Mouse (Mus musculus) heart, embryonic 14.5 days (tissue): ENCODE data around the gene Nin. TPM values are rescaled to one million over a fixed set of nuclear protein-coding genes. Genes with fewer than 3 reads are reported as not detected.

Source experiments
- ATAC-seq: fragments of 200-750 bp; cut with Nextera tagmentation; 2 replicates; pipeline ENCODE4 v1.8.0; 2017; ENCODE audit warnings: low read depth, moderate TSS enrichment; ENCODE audit not compliant: insufficient number of reproducible peaks, insufficient read depth, low FRiP score
- H3K27ac ChIP-seq, 2 experiments: fragments of 200-500 bp in 1 of 2; fragments of 300-500 bp in 1 of 2; sonication (generic) in 1 of 2; replicated peaks in 1 of 2; 2 replicates each; pipeline ENCODE4 v1.5.1; 2012 to 2014; ENCODE audit warnings: low read depth in 2 of 2, low read length in 2 of 2, control low read depth in 1 of 2, mild to moderate bottlenecking in 1 of 2, mixed read lengths in 1 of 2; ENCODE audit not compliant: control insufficient read depth in 1 of 2, insufficient read depth in 1 of 2
- H3K27me3 ChIP-seq: fragments of 300-500 bp; sonication (generic); 2 replicates; pipeline ENCODE4 v1.6.1; 2014; ENCODE audit warnings: mild to moderate bottlenecking, low read length, control low read depth; ENCODE audit not compliant: control insufficient read depth, insufficient read depth
- H3K36me3 ChIP-seq: fragments of 300-500 bp; sonication (generic); 2 replicates; pipeline ENCODE4 v1.6.1; 2014; ENCODE audit warnings: mild to moderate bottlenecking, control low read depth, low read length, mixed read lengths; ENCODE audit not compliant: control insufficient read depth, insufficient read depth
- H3K4me1 ChIP-seq, 2 experiments: fragments of 200-500 bp in 1 of 2; fragments of 300-500 bp in 1 of 2; sonication (generic) in 1 of 2; 2 replicates each; pipeline ENCODE4 v1.6.1; 2012 to 2014; ENCODE audit warnings: low read length in 2 of 2, control low read depth in 1 of 2, mixed read lengths in 1 of 2; ENCODE audit not compliant: control insufficient read depth in 2 of 2, insufficient read depth in 2 of 2
- H3K4me2 ChIP-seq: fragments of 300-500 bp; sonication (generic); 2 replicates; pipeline ENCODE4 v1.6.1; 2014; ENCODE audit warnings: mild to moderate bottlenecking, low read length
- H3K4me3 ChIP-seq, 2 experiments: fragments of 200-500 bp in 1 of 2; fragments of 300-500 bp in 1 of 2; sonication (generic) in 1 of 2; 2 replicates each; pipeline ENCODE4 v1.5.1; 2012 to 2014; ENCODE audit warnings: low read length in 2 of 2, mild to moderate bottlenecking in 2 of 2, control low read depth in 1 of 2, low read depth in 1 of 2, moderate library complexity in 1 of 2; ENCODE audit not compliant: control insufficient read depth in 1 of 2, insufficient read depth in 1 of 2
- H3K9ac ChIP-seq: fragments of 300-500 bp; sonication (generic); 2 replicates; pipeline ENCODE4 v1.6.1; 2014; ENCODE audit warnings: mild to moderate bottlenecking, low read length
- H3K9me3 ChIP-seq: fragments of 300-500 bp; sonication (generic); 2 replicates; pipeline ENCODE4 v1.6.1; 2016; ENCODE audit warnings: low read length, control low read depth; ENCODE audit not compliant: control insufficient read depth
- WGBS: fragments of 180-500 bp; shearing (Covaris S2); extraction: QIAGEN DNeasy Blood & Tissue Kit; methylation state at CpG from one replicate; pipeline ENCODE4 v1.1.7; 2014; 5-methylcytosine and 5-hydroxymethylcytosine counted together
- polyA plus RNA-seq: library from polyadenylated mRNA; unstranded; fragments of >200 nt; fragmentation: Nextera tagmentation; extraction: Ambion mirVana; gene quantifications from 2 replicates; pipeline ENCODE4 v1.2.1, GENCODE M21; 2014

The Nin gene
- polyA plus RNA-seq, 1 experiment from 2014 or later: 10.8 TPM

DNA sequence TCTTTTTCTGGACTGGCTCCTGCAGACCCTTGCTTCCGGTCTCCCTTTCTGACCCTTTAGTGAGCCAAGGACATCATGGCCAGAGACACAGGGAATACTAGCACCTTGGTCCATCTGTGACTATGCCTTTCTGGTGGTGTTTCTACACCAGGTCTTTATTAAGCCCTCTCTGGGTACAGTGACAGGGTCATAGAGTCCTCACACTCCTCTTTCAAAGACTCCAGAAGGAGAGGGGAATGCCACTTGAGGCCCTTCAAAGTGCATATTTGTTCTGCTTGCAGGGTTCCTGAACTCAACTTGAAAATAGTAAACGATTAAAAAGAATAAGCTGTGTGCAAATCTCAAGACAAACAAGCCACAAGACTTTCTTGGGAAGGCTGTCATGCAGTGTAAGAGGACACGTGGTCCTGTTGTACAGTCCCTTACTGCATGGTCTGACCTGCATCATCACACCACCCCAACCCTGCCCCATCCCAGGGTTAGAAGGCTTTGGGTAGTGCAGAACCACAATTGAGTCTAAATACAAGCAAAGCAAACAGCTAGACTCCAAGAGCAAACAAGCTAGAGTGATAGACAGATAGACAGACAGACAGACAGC lies 30.5 kb downstream of the Nin start:
- ATAC-seq: no peak
- WGBS: 90% methylated on average over 3 of the region's 3 CpGs
- Histone ChIP-seq H3K27ac (no peak overlapping the region), H3K4me2 (no peak overlapping the region), H3K4me1 (peaks cover 4 to 13% of the 10 kb centered on the region in 2 experiments), H3K9me3 (no peaks in the 10 kb centered on the region), H3K27me3 (no peaks in the 10 kb centered on the region), H3K36me3 (peaks cover 1% of the 10 kb centered on the region; the same call in 1 of the 2 replicates), H3K4me3 (no peak overlapping the region), H3K9ac (no peak overlapping the region)

GRCm38 (mm10) chr12:70082485-70082884 lies 31.0 kb downstream of the Nin start:
- H3K4me2 ChIP-seq: no peak overlapping the region
- no peak overlapping the region for H3K27ac ChIP-seq
- H3K36me3 ChIP-seq: 0 out of 2 replicates have a peak, but pooled peaks cover 4% of the 10 kb centered on the region
- ATAC-seq: no peak
- no peak overlapping the region for H3K4me3 ChIP-seq
- H3K27me3 ChIP-seq: no peaks in the 10 kb centered on the region
- peaks cover 4 to 13% of the 10 kb centered on the region in 2 experiments for H3K4me1 ChIP-seq
- 87% methylated on average over 9 of the region's 9 CpGs for WGBS
- H3K9ac ChIP-seq: no peak overlapping the region
- H3K9me3 ChIP-seq: no peaks in the 10 kb centered on the region

- no peaks in the 10 kb centered on the region for H3K27me3 ChIP-seq
- H3K4me3 ChIP-seq: no peak overlapping the region
- H3K4me2 ChIP-seq: no peak overlapping the region
- WGBS: 84% methylated on average over 7 of the region's 7 CpGs
- no peak overlapping the region for H3K27ac ChIP-seq
- no peaks in the 10 kb centered on the region for H3K9me3 ChIP-seq
- peaks cover 27% of the 10 kb centered on the region for H3K36me3 ChIP-seq
- no peak overlapping the region for H3K9ac ChIP-seq
- no peak for ATAC-seq
- peaks cover 3 to 6% of the 10 kb centered on the region in 2 experiments; a peak in 3 of 4 replicates for H3K4me1 ChIP-seq
Measured at GRCm38 (mm10) chr12:70078471-70079025, 35.0 kb downstream of the Nin start.

DNA sequence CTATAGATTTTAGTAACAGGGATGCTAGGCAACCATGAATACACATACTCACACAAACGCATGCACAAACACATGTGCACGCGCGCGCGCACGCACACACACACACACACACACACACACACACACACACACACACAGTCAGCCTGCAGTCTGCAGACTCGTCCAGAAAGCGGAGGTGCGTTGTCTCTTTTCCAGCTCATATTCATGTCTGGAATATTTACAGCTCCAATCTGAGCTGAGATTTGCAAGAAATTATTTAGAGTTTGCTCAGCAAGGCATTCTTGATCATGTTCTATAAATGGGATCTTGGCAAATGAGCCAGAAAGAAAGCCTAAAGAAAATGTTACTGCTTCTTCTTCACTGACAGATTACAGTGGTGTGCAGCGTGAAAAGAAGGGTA lies 37.0 kb downstream of the Nin start:
- Histone ChIP-seq H3K36me3 (peaks cover 27% of the 10 kb centered on the region), H3K9ac (no peak overlapping the region), H3K4me2 (no peak overlapping the region), H3K9me3 (no peaks in the 10 kb centered on the region), H3K4me1 (peaks cover 6 to 12% of the 10 kb centered on the region in 2 experiments; a peak in 3 of 4 replicates), H3K27ac (no peak overlapping the region), H3K27me3 (no peaks in the 10 kb centered on the region), H3K4me3 (no peak overlapping the region)
- 92% methylated on average over 11 of the region's 11 CpGs for WGBS
- ATAC-seq: no peak

GRCm38 (mm10) chr12:70075001-70075400 lies 38.5 kb downstream of the Nin start:
- Histone ChIP-seq H3K36me3 (peaks cover 27% of the 10 kb centered on the region), H3K27ac (no peak overlapping the region), H3K27me3 (no peaks in the 10 kb centered on the region), H3K4me2 (no peak overlapping the region), H3K4me1 (peaks cover 6 to 12% of the 10 kb centered on the region in 2 experiments; a peak in 3 of 4 replicates), H3K9ac (no peak overlapping the region), H3K9me3 (no peaks in the 10 kb centered on the region), H3K4me3 (no peak overlapping the region)
- no peak for ATAC-seq
- WGBS: 59% methylated on average over 2 of the region's 2 CpGs

DNA sequence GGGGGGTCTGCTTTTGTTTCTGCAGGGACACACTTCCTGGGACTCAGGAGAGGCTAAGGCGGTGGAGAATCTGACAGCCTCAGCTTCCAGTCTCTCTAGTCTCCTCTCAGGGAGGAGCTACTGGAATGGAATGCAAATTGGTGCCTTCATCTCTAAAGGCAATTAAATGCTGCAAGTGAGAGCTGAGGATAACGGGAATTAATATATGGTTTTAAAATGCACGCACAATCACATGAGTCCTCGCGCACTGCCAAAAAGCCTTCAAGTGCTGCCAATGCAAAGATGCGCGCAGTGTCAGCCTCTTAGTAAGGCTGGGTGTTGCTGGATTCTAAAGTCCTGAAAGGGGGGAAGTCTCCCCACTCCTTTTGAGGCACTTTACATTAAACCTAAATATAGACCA lies 42.6 kb downstream of the Nin start:
- no peak for ATAC-seq
- H3K4me1 ChIP-seq: peaks cover 8 to 17% of the 10 kb centered on the region in 2 experiments
- H3K4me2 ChIP-seq: no peak overlapping the region
- H3K9me3 ChIP-seq: no peaks in the 10 kb centered on the region
- no peak overlapping the region for H3K4me3 ChIP-seq
- H3K27me3 ChIP-seq: no peaks in the 10 kb centered on the region
- H3K9ac ChIP-seq: no peak overlapping the region
- WGBS: 84% methylated on average over 7 of the region's 7 CpGs
- peaks cover 8% of the 10 kb centered on the region for H3K36me3 ChIP-seq
- no peak overlapping the region for H3K27ac ChIP-seq

DNA sequence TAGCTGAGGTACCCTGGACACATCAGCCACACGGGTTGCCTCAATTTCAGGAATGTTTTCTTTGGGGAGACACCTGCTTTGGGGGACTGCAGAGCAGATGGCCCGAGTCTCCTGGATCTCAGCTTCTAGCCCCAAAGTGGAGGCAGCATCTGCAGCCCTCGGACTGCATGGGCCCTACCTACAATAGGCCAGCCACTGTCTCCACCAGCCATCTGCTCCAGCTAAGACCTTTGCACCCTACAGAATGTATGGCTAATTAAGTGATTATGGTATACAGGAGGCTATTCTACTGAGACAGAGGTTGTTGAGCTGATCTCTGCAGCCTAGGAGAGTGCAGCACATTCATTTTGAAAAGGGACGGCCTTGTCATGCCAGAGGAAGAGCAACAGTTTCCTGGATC lies 43.2 kb downstream of the Nin start:
- Histone ChIP-seq H3K4me3 (no peak overlapping the region), H3K27me3 (no peaks in the 10 kb centered on the region), H3K4me1 (peaks cover 8 to 18% of the 10 kb centered on the region in 2 experiments), H3K27ac (no peak overlapping the region), H3K9ac (no peak overlapping the region), H3K36me3 (peaks cover 4% of the 10 kb centered on the region), H3K4me2 (no peak overlapping the region), H3K9me3 (no peaks in the 10 kb centered on the region)
- WGBS: 73% methylated on average over 4 of the region's 4 CpGs
- no peak for ATAC-seq
